Mouse (Mus musculus) urinary bladder, postnatal 25 days (tissue): Measurements from ENCODE around the gene Zfp300.
A peak's percentile ranks its signal among the peaks of the same experiment; 100 is the strongest.

ENCODE experiments used
- DNase-seq: peaks from one replicate; pipeline ENCODE4 v3.0.0; 2022; ENCODE audit warnings: low spot score

Zfp300 gene

DNA sequence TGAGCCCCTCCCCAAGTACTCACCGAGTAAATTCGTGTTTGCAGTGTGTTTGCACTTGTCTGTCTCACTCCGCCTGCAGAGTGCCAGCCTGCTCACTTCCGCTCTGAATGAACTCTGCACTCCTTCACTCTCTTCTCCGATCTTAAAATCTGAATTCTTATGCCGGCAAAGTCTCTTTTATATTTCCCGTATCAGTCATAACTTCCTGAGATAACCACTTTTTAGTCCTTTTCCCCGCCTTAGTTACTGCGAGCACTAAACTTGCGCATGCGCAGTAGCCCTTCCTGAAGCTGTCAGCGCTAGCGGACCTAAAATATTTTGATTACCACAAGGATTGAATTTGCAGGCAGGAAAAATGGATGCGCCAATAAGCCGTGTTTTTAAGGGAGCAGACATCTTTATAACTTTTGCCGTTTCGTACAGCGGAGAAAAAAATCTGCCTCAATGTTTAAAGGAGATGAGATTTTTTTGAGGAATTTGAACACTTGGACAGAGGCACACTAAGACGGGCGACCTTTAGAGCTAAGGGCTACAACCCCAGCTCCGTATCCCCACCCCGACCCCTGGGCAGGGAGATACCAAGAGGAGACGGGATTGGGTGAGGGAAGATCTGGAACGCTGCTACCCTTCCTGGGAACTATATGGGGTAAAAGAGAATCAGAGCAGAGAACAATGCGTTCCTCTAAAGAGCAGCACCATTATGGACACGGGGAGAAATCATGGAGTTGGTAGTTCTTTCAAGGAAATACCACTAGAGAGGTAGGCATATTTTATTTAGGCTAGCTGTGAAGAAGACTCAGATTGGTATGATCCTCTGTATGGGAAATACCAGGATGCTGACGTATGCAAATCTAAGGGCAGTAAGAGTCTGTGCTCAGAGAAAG lies at the start of gene Zfp300:
Zfp300 (minus strand) TSS at position 545 of the 884 bp plus-strand sequence.
- peak; percentile 37 for DNase-seq

DNA sequence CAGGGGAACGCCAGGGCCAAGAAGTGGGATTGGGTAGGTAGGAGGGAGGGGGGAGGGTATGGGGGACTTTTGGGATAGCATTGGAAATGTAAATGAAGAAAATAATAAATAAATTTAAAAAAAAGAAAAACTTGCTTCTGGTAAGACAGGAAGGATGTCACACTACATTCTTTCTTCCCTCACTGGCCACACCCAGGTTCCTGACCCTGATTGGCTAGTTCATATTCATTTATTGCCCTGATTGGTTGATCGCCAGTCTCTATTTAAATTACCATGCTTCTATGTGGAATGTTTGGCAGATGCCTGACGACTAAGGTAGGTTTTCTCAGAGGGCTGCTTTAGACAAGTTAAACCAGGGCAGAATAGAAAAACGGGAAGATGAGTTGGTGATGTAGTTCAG lies 26.2 kb upstream of the Zfp300 start, which contains the start of gene Ssxa1:
Ssxa1 (plus strand) TSS at position 301 of the 400 bp plus-strand sequence.
- DNase-seq, result no peak

DNA sequence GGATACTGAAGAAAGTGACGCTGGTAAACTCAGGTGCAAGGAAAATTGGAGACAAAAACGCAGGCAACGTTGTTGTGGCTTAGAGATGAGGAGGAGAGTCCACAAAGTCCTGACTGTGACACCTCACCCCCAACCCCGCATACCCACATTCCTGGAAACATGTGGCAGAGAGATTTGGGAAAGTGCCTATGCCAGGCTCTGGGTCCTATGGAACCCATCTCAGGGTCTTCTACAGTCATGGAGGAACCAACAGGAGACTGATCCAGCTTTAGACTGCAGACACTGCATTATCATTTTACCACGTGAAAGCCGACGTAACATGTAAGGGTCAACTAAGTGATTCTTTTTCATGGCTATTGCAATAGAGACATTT lies 526 bp upstream of the Zfp300 start:
- no peak for DNase-seq

DNA sequence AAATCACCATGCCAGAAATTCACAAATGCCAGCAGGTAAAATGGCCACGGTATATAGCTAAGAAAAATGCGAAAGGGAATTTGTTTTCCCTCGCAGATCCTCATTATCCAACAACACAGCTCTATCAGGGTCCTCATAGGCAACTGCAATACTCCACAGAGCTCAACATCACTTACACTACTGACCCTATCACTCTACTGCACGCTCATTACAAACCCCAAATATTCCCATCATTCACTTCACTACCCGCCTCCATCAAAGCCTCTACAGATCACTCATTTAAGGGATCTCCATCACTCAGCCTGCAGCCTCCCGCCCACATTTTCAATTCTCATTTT lies 713 bp downstream of the Zfp300 start:
- DNase-seq, result no peak

DNA sequence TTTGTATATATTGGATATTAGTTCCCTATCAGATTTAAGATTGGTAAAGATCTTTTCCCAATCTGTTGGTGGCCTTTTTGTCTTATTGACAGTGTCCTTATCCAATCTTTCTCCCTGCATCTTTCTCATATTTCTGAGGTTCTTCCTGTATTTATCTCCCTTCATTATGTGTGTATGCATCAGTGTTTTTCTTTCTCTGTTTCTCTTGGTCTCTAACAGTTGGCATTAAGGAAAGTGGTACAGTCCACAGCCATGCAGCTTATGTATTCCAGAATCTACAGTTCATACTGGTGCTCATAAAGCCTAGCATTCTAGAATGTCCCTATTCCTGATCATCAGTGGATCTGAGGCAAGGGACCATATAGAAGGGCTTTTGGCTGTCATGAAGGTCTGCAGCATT lies 21.2 kb downstream of the Zfp300 start, which contains the start of gene Spaca5:
Spaca5 (plus strand) TSS at position 301 of the 400 bp plus-strand sequence.
- no peak for DNase-seq

DNA sequence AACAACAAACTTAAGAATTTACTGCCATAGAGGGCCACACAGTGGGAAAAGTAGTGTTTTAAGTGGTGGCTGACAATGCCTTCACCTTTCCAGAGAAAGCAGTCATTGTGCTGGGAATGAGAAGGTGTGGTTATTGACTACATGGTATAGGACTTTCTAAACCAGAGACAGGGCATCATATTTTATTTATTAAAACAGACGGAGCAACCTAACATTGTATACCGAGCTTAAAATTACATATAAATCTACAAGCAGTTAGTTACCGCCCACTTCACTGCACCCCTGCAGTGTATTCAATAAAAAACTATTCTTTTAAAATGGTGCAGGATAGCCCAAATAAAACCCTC lies 26.8 kb downstream of the Zfp300 start:
- no peak for DNase-seq

DNA sequence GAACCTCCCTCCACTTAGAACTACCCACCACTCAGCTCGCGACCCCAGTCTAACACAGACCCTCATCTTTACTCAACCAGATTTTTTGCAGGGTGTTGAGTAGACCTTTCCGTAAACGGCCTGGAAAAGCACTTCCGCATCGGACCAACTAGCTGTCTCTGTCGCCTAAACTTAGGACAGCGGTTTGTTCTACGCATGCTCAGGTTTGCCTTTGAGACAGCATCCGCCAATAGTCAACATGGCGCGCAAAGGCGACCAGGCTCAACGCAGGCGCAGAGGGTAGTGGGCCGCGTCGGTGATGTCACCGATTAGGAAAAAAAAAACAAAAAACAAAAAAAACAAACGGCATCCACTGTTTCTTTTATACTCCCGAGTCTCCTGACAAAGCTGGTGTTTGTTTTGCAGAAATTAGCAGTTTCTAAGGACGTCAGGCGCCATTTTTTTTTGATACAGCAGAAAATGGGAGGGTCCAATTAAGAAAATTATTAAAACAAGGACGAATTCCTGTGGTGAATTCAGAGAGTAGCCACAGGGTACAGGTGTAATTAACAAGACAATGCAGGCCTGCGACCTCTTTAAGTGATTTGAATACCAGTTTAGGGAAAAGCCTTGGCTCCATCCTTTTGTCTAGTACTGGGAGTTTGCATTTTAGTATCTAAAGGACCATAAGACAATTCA lies 27.3 kb downstream of the Zfp300 start, which contains the start of gene Zfp182:
Zfp182 (minus strand) TSS at position 451 of the 678 bp plus-strand sequence.
- peak; percentile 61 for DNase-seq

DNA sequence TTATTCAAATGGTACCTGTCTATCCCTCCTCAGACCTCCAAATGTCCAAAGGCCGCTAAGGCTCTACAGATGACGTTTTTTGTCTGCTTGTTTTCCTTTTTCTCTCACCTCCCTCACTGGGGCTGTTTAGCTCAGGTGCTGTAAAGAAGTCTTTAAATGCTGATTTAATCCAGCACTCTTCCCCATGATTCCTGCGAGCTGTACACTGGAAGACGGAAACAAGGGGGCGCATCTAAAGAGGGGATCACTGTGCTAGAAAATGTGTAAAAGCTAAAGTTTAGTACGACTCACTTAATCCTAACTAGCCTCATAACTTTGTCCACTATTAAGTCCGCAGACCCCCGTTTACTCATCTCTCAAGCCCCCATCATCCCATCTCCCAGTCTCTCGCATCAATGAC lies 27.9 kb downstream of the Zfp300 start:
- DNase-seq, result no peak
